Mouse (Mus musculus) adrenal gland, postnatal 0 days (tissue): Measurements from ENCODE around the gene Gast. TPM values are rescaled to one million over a fixed set of nuclear protein-coding genes. Genes with fewer than 3 reads are reported as not detected.

Source experiments
- polyA plus RNA-seq: library from polyadenylated mRNA; unstranded; fragments of >200 nt; fragmentation: Nextera tagmentation; extraction: Ambion mirVana; gene quantifications from 2 replicates; pipeline ENCODE4 v1.2.1, GENCODE M21; 2015

Gene Gast
- 0.72 TPM in 1 of 2 replicates, not detected in the other for polyA plus RNA-seq

GRCm38 (mm10) chr11:100333944-100334457 is at the start of gene Gast:
TSS of gene Gast (plus strand) at chr11:100334407.

GRCm38 (mm10) chr11:100319492-100320171 is 14.6 kb upstream of the Gast start, which contains the start of gene Eif1:
TSS of gene Eif1 (plus strand) at chr11:100319885.

GRCm38 (mm10) chr11:100355972-100356818 is 22.0 kb downstream of the Gast start, which contains the start of gene Hap1:
TSS of gene Hap1 (minus strand) at chr11:100356128.

Other genes with a start within 250 kb of the Gast start
- not detected in 2 replicates for gene Krt32, start 246.2 kb upstream of the Gast start, polyA plus RNA-seq
- gene Krt35, start 238.2 kb upstream of the Gast start, polyA plus RNA-seq, result not detected in 2 replicates
- gene Krt36, start 228.8 kb upstream of the Gast start, polyA plus RNA-seq, result 0.12 and 0.14 TPM in 2 replicates
- gene Krt13, start 212.8 kb upstream of the Gast start, polyA plus RNA-seq, result 0.33 and 5.9 TPM in 2 replicates
- 0.66 and 2.0 TPM in 2 replicates for gene Krt15, start 198.5 kb upstream of the Gast start, polyA plus RNA-seq
- 37.9 and 40.8 TPM in 2 replicates for gene Krt19, start 185.7 kb upstream of the Gast start, polyA plus RNA-seq
- 0.08 TPM in 1 of 2 replicates, not detected in the other for gene Krt9, start 141.2 kb upstream of the Gast start, polyA plus RNA-seq
- gene Krt14, start 126.9 kb upstream of the Gast start, polyA plus RNA-seq, result 9.3 and 9.4 TPM in 2 replicates
- gene Krt16, start 85.5 kb upstream of the Gast start, polyA plus RNA-seq, result not detected in 2 replicates
- gene Krt17, start 73.4 kb upstream of the Gast start, polyA plus RNA-seq, result 0.72 and 0.82 TPM in 2 replicates
- not detected in 2 replicates for gene Krt42, start 64.5 kb upstream of the Gast start, polyA plus RNA-seq
- 1,336 and 1,597 TPM in 2 replicates for gene Eif1, start 14.5 kb upstream of the Gast start, polyA plus RNA-seq
- 59.6 and 68.7 TPM in 2 replicates for gene Hap1, start 21.7 kb downstream of the Gast start, polyA plus RNA-seq
- gene Jup, start 63.4 kb downstream of the Gast start, polyA plus RNA-seq, result 48.8 and 57.2 TPM in 2 replicates
- gene P3h4, start 80.4 kb downstream of the Gast start, polyA plus RNA-seq, result 52.1 and 53.7 TPM in 2 replicates
- gene Fkbp10, start 81.3 kb downstream of the Gast start, polyA plus RNA-seq, result 61.0 and 61.6 TPM in 2 replicates
- gene Nt5c3b, start 107.4 kb downstream of the Gast start, polyA plus RNA-seq, result 137 and 142 TPM in 2 replicates
- 0.39 and 0.88 TPM in 2 replicates for gene Klhl10, start 107.5 kb downstream of the Gast start, polyA plus RNA-seq
- 3.5 and 5.8 TPM in 2 replicates for gene Klhl11, start 138.3 kb downstream of the Gast start, polyA plus RNA-seq
- 194 and 398 TPM in 2 replicates for gene Acly, start 193.6 kb downstream of the Gast start, polyA plus RNA-seq
- 0.84 and 1.9 TPM in 2 replicates for gene Ttc25, start 211.2 kb downstream of the Gast start, polyA plus RNA-seq
- gene Cnp, start 240.5 kb downstream of the Gast start, polyA plus RNA-seq, result 53.5 and 65.6 TPM in 2 replicates